Mouse (Mus musculus) lung, postnatal 0 days (tissue): ENCODE measurements at regions not wholly inside any gene's neighbourhood (a gene's known extent, or its start where the extent isn't known, plus 50 kb on each side); places are given as distances from the start of the nearest gene placed in this dataset.

ENCODE experiments used
- CTCF ChIP-seq: IDR thresholded peaks from 2 replicates; pipeline ENCODE4 v1.5.1; 2016; ENCODE audit warnings: antibody characterized with exemption, mild to moderate bottlenecking
- EP300 ChIP-seq: IDR thresholded peaks from 2 replicates; pipeline ENCODE4 v1.6.1; 2016; ENCODE audit warnings: antibody characterized with exemption, mild to moderate bottlenecking, control low read depth

GRCm38 (mm10) chr2:144133806-144134574 lies 101.1 kb downstream of the Banf2 start:
- TF ChIP-seq CTCF (no peak), EP300 (no peak)
